ENCODE assay signal across 8 mouse cellular contexts in genomic region chr14:25472981-25473649, GRCm38 (mm10). TPM values are rescaled to one million over a fixed set of nuclear protein-coding genes. Genes with fewer than 3 reads are reported as not detected.
A peak's percentile ranks its signal among the peaks of the same experiment; 100 is the strongest.
DNase-seq lines count a peak whose midpoint lies in the region; ATAC-seq and TF ChIP-seq lines count a peak whose summit lies in the region.

No protein-coding gene starts in this region.

- 44% methylated on average over 6 of the region's 6 CpGs for WGBS in forebrain, embryonic 11.5 days
- 50% methylated on average over 6 of the region's 6 CpGs for WGBS in intestine, embryonic 15.5 days
- 28% methylated on average over 6 of the region's 6 CpGs for WGBS in liver, postnatal 0 days (ENCODE audit: insufficient replicate concordance)
- 24% methylated on average over 6 of the region's 6 CpGs for WGBS in small intestine, adult 2 months

- no peak overlapping the region for H3K4me2 ChIP-seq in forebrain, embryonic 11.5 days (ENCODE audit: low read depth, low read length, severe bottlenecking)
- no peak overlapping the region for H3K4me2 ChIP-seq in intestine, embryonic 15.5 days (replicated peaks)
- H3K4me2 ChIP-seq in liver, postnatal 0 days (ENCODE audit: low read depth, low read length) = peak overlapping the region; percentile 45

- H3K36me3 ChIP-seq in forebrain, embryonic 11.5 days (ENCODE audit: control insufficient read depth, insufficient read depth, low read length) = no peaks in the 10 kb centered on the region
- H3K36me3 ChIP-seq in intestine, embryonic 15.5 days = no peaks in the 10 kb centered on the region
- H3K36me3 ChIP-seq in liver, postnatal 0 days (replicated peaks; ENCODE audit: insufficient read depth, low read length) = 0 out of 2 replicates have a peak, but pooled peaks cover 2% of the 10 kb centered on the region
- H3K36me3 ChIP-seq in small intestine, adult 2 months (ENCODE audit: control insufficient read depth, insufficient read depth, low read length) = no peaks in the 10 kb centered on the region

- H3K27ac ChIP-seq in forebrain, embryonic 11.5 days (ENCODE audit: low read depth, low read length) = no peak overlapping the region
- peak overlapping the region; percentile 78 for H3K27ac ChIP-seq in intestine, embryonic 15.5 days
- peak overlapping the region; percentile 76 for H3K27ac ChIP-seq in liver, postnatal 0 days (ENCODE audit: low read depth)
- H3K27ac ChIP-seq in small intestine, adult 2 months (ENCODE audit: insufficient read depth, low read depth, low read length) = peak overlapping the region; percentile 67

- no peak for TF ChIP-seq EP300 in liver, postnatal 0 days (IDR thresholded peaks at IDR 0.05; ENCODE audit: low read depth)

- DNase-seq in frontal cortex, adult 2 months (ENCODE audit: extremely low spot score in 1 of 2, low spot score in 1 of 2) = no peak
- DNase-seq in forebrain, embryonic 11.5 days (ENCODE audit: low spot score) = no peak
- peak; percentile 49 for DNase-seq in liver, postnatal 0 days
- DNase-seq in right cerebral cortex, postnatal 25 days = no peak
- DNase-seq in adipocyte (ENCODE audit: low spot score) = no peak

- TF ChIP-seq CTCF in liver, postnatal 0 days (IDR thresholded peaks at IDR 0.05; ENCODE audit: low read depth) = no peak
- TF ChIP-seq CTCF in small intestine, adult 2 months (IDR thresholded peaks at IDR 0.05; ENCODE audit: extremely low read depth, insufficient read length, insufficient replicate concordance, low read depth, low read length) = no peak

- peaks cover 32% of the 10 kb centered on the region for H3K4me1 ChIP-seq in forebrain, embryonic 11.5 days (replicated peaks; ENCODE audit: control insufficient read depth, insufficient read depth, low read length)
- peaks cover 97% of the 10 kb centered on the region for H3K4me1 ChIP-seq in intestine, embryonic 15.5 days (replicated peaks)
- H3K4me1 ChIP-seq in liver, postnatal 0 days (ENCODE audit: insufficient read depth) = peaks cover 74% of the 10 kb centered on the region
- peaks cover 74% of the 10 kb centered on the region for H3K4me1 ChIP-seq in small intestine, adult 2 months (ENCODE audit: control insufficient read depth, insufficient read depth, insufficient read length, low read length)

- peak overlapping the region; percentile 28 for H3K9ac ChIP-seq in forebrain, embryonic 11.5 days (ENCODE audit: low read length)
- H3K9ac ChIP-seq in intestine, embryonic 15.5 days = no peak overlapping the region
- peak overlapping the region; percentile 11 for H3K9ac ChIP-seq in liver, postnatal 0 days (replicated peaks)

- no peaks in the 10 kb centered on the region for H3K9me3 ChIP-seq in forebrain, embryonic 11.5 days (ENCODE audit: control insufficient read depth, low read length)
- no peaks in the 10 kb centered on the region for H3K9me3 ChIP-seq in intestine, embryonic 15.5 days
- H3K9me3 ChIP-seq in liver, postnatal 0 days (ENCODE audit: low read length) = no peaks in the 10 kb centered on the region

- peak; percentile 35; the same call in 1 of the 2 replicates for ATAC-seq in frontal cortex, adult (ENCODE audit: low TSS enrichment)
- ATAC-seq in forebrain, embryonic 11.5 days (replicated peaks; ENCODE audit: low FRiP score) = no peak
- ATAC-seq in intestine, embryonic 15.5 days = peak; percentile 29
- ATAC-seq in liver, postnatal 0 days = peak; percentile 62

- no peaks in the 10 kb centered on the region for H3K27me3 ChIP-seq in forebrain, embryonic 11.5 days (ENCODE audit: control insufficient read depth, insufficient read depth, low read length)
- H3K27me3 ChIP-seq in intestine, embryonic 15.5 days (replicated peaks) = no peaks in the 10 kb centered on the region
- no peaks in the 10 kb centered on the region for H3K27me3 ChIP-seq in liver, postnatal 0 days (ENCODE audit: insufficient read depth, low read length)
- H3K27me3 ChIP-seq in small intestine, adult 2 months (ENCODE audit: control insufficient read depth, insufficient read depth, low read length) = no peaks in the 10 kb centered on the region

- TF ChIP-seq POLR2A in small intestine, adult 2 months (IDR thresholded peaks at IDR 0.05; ENCODE audit: low read depth, low read length) = no peak

- no peak overlapping the region for H3K4me3 ChIP-seq in forebrain, embryonic 11.5 days (ENCODE audit: low read depth, low read length)
- no peak overlapping the region for H3K4me3 ChIP-seq in intestine, embryonic 15.5 days (replicated peaks)
- no peak overlapping the region for H3K4me3 ChIP-seq in liver, postnatal 0 days (ENCODE audit: low read depth, low read length)
- H3K4me3 ChIP-seq in small intestine, adult 2 months (ENCODE audit: low read depth, low read length) = no peak overlapping the region

RNA-seq across cellular contexts. Expression of gene Zmiz1, which starts 14.1 kb away (rescaled TPM):
- polyA plus RNA-seq in frontal cortex, adult 2 months (2012; rRNA removed) = 39.1 and 45.9 TPM in 2 replicates
- 70.1 and 71.2 TPM in 2 replicates for polyA plus RNA-seq in forebrain, embryonic 11.5 days (2014; fragmentation: Nextera tagmentation; extraction: Ambion mirVana)
- 26.3 and 28.0 TPM in 2 replicates for polyA plus RNA-seq in intestine, embryonic 15.5 days (2015; fragmentation: Nextera tagmentation; extraction: Ambion mirVana)
- 3.6 and 4.3 TPM in 2 replicates for polyA plus RNA-seq in liver, postnatal 0 days (2015; fragmentation: Nextera tagmentation; extraction: Ambion mirVana)
- polyA plus RNA-seq in small intestine, adult 2 months (2012; rRNA removed) = 35.0 and 91.5 TPM in 2 replicates
